Mouse (Mus musculus): ENCODE measurements around the gene Tmem110.
A peak's percentile ranks its signal among the peaks of the same experiment; 100 is the strongest.

The Tmem110 gene

DNA sequence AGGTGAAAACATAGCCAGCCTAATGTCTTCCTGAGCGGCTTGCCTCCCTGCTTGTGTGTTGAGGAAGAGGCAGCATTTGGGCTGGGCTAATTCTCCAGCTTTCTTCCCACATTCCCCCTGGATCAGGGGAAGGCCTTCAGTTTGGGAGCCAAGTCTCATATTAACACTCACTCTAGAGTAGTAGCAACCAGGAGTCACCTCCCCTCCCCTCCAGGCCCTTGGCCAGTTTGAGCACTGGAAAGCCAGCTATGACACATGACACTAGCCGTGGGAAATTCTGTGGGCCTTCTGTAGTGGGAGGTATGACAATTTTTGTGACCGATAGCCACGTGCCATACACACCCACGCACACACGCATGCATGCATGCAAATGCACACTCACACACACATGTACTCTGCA, 80.6 kb downstream of the Tmem110 start:
- peak in 1 of 2 experiments; percentile 67 for DNase-seq

DNA sequence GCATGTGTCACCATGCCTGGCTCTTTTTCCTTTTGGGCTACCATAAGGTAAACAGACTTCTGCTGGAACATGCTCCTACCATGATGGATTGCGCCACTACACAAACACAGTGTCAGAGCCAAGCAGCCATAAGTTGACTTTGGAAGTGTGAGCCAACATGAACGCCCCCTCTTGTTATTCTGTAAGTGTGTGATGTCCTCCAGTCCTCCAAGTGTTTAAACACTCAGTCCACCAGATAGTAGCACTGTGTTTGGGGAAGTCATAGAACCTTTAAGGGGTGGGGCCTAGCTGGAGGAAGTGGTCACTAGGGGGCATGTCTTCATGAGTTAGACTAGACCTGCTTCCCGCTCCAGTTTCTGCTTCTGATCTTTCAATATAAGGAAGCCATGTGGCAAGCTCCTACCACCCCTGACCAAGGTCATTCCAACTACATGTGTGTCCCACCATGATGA, 82.5 kb downstream of the Tmem110 start:
- peak; percentile 73 to 79 for DNase-seq

DNA sequence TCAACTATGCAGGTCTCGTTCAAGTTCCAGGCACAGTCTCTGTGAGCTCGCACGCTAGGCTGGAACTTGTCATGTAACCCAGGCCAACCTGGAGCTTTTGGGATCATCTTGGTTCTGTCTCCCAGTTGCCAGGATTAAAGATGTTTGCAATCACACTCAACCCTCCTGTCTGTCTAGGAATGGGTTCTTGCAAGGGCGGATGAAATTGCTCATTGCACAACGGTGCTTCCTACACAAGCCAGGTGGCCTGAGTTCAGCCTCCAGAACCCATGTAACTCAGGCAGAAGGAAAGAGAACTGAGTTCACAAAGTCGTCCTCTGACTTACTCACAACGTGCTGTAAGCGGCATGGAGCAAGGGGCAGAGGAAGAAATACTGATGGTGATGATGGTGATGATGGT, 85.8 kb downstream of the Tmem110 start:
- no peak for DNase-seq

DNA sequence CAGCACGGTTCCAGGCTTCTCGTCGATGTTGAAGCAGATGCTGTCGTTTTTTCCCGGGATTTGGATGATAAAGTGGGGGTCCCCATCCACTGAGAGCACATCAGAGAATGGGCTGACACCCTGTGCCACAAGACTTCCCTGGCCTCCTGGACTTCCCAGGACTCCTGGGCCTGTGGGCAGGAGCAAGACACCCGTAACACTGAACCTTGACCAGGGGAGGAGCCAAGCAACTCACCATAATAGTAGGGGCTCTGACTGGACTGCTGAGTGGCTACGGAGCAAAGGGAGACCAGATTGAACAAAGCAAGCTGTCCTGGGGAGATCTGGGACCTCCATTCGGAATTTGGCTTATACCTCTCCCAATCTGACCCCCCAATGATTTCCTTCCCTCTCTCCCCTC, 87.3 kb downstream of the Tmem110 start:
- DNase-seq = no peak

DNA sequence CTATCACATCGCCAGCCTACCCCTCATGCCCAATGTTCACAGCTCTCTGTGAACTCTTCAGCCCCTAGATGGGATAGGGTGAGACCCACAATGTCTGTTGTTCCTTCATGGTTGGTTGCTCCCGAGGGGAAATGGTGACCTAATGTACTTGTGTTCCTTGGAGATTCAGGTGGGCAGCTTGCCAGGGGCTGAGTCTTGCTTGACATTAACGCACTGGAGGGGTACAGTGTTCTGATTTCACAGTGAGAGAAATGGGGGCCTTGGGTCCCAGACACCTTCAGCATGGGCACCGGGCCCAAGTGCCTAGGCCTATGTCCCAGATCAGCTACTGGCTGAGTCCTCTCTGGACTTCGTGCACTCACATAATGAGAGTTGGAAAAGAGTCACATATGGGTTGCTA, 88.0 kb downstream of the Tmem110 start:
- peak in 1 of 2 experiments; percentile 50 for DNase-seq

DNA sequence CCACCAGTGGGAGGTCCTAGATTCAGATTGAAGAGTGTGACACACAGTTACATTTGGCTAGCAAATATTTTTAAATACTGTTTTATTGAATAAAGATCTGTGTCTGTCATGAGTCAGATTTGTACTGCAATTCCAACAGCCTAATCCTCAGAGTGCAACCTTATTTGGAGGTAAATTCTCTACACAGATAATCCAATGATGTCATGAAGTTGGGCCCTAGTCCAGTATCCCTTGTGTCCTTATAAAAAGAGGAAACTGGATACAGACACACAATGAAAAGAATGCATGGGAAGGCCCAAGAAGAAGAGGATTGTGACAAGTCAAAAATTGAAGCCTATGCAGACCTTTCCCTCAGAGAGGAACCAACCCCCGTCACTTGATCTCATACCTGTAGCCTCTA, 91.1 kb downstream of the Tmem110 start:
- DNase-seq = no peak

DNA sequence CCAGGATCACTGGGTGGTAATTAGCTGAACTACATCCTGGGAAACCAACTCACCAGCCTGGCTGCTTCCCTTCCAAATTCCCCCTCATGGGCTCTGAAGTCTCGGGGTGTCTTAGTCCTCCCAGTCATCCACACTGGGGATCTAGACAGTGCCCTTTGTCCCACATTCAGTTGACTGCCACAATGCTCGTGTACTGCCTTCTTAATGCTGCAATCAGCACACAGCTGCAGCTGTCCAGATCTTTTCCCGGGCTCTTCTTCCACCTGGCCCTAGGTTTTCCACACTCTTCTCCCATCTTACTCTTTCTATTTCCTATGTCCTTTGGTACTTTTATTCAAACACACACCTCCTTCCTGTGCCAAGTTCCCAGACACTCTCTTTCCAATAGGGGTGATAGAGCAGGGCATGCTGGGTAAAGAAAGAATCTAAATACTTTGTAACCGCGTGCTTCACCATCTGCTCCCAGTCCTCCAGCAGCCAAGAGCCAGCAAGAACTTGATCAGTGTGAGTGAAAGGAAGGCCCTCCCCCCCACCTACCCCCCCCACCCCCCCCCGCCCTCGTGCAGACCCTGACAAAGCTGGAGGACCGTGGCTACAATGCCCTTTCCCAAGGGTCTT, 96.8 kb downstream of the Tmem110 start:
- DNase-seq = no peak

DNA sequence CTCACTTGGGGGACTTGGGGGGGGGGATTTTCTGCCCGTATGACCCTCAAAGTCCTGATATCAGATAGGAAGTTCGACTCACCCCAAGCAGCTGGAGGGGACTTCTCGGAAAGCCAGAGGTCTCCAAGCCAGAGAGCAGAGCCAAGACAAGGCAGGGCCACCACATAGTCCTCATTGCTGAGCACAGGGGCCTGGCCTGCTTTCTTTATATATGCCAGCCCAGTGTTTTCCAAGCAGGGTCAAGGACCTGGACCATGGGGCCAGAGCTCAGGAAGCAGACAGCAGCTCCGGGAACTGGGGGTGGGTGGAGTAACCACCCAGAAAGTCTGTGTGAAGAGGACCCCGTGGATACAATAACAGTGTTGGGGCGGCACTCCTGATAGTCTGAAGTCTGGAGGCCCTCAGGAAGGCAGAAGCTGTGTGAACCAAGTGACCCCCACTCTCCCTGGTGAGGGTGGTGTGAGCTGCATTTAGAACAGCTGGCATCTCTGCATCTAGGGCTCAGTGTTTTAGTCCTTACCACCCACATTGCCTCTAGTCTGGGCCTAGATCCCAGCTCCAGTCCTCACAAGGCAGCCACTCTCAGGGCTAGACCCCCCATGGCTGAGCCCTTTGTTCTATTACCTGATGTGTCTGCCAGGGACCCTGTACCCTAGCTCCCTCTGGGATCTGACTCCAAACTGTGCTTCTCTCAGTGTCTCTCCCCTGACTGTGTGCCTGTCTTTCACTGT, 98.2 kb downstream of the Tmem110 start, which contains the start of gene Itih3:
TSS of gene Itih3 (minus strand) at position 386 of the 731 bp plus-strand sequence.
- DNase-seq = peak in 1 of 2 experiments; percentile 31

DNA sequence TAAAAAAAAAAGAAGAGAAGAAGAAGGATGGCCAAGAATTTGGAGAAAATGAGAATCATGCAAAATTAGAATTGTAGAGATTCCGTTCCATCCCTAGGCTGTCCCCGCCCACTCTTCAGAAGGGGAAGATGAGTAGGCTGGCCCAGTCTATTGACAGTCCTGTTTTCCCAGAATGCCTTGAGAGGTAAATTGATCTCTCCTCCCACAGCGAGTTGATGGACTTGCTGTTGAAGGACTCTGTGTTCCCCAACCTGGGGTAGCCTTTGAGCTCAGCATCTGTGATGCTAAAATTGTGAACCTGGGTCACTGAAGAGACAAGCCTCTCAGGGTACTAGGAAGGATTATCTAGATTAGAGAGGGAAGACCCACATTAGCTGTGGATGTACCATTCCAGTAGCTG, 100.1 kb downstream of the Tmem110 start:
- DNase-seq = no peak
